Mouse (Mus musculus): ENCODE measurements around the gene Nkiras2.

GRCm38 (mm10) chr11:100619485-100619975, 486 bp downstream of the Nkiras2 start:
- TF ChIP-seq CTCF (conservative IDR thresholded peaks at IDR 0.05 in 1 of 2, IDR thresholded peaks at IDR 0.05 in 1 of 2; ENCODE audit: low read depth in 2 of 2, low read length in 2 of 2) (peak in 1 of 2 experiments; percentile 74; a peak in 2 of 4 replicates), MAFK (IDR thresholded peaks at IDR 0.05; ENCODE audit: insufficient replicate concordance, low read length) (no peak), POLR2A (IDR thresholded peaks at IDR 0.05; ENCODE audit: low read depth, low read length) (peak; percentile 67; the same call in 1 of the 2 replicates)
